Mouse (Mus musculus) embryonic fibroblast, embryonic 13.5 days (primary cell): ENCODE data around the gene Scamp1.

Experiments used
- CTCF ChIP-seq: IDR thresholded peaks from 2 replicates; pipeline ENCODE4 v1.5.1; 2011; ENCODE audit warnings: mild to moderate bottlenecking, control low read depth, low read length, moderate library complexity, borderline replicate concordance; ENCODE audit not compliant: insufficient read depth
- POLR2A ChIP-seq: IDR thresholded peaks from 2 replicates; pipeline ENCODE4 v1.6.1; 2011; ENCODE audit warnings: low read depth, mild to moderate bottlenecking, control low read depth, low read length, moderate library complexity

- TF ChIP-seq CTCF (no peak), POLR2A (no peak)
These were observed 14.4 kb downstream of the Scamp1 start for GRCm38 (mm10) chr13:94271284-94271683.
